Mouse (Mus musculus): ENCODE data around the gene Fbxo24. TPM values are rescaled to one million over a fixed set of nuclear protein-coding genes. Genes with fewer than 3 reads are reported as not detected.
A peak's percentile ranks its signal among the peaks of the same experiment; 100 is the strongest.

Fbxo24 gene
- polyA plus RNA-seq, 1 experiment from 2014 or later = 0.13 TPM

GRCm38 (mm10) chr5:137654746-137655145 lies 25.9 kb upstream of the Fbxo24 start:
- H3K9me3 ChIP-seq = no peaks in the 10 kb centered on the region
- H3K27ac ChIP-seq = no peak overlapping the region
- H3K9ac ChIP-seq = no peak overlapping the region
- H3K36me3 ChIP-seq = peaks cover 17% of the 10 kb centered on the region
- no peak overlapping the region for H3K4me3 ChIP-seq (replicated peaks)
- no peak overlapping the region for H3K4me2 ChIP-seq
- peaks cover 11% of the 10 kb centered on the region for H3K4me1 ChIP-seq
- no peaks in the 10 kb centered on the region for H3K27me3 ChIP-seq (replicated peaks)
- 72% methylated on average over 6 of the region's 7 CpGs for WGBS
- ATAC-seq (ENCODE audit: insufficient read depth, low FRiP score, low read depth) = no peak

- Histone ChIP-seq H3K9me3 (no peaks in the 10 kb centered on the region), H3K4me2 (no peak overlapping the region), H3K4me3 (replicated peaks) (no peak overlapping the region), H3K4me1 (peaks cover 18% of the 10 kb centered on the region), H3K27ac (no peak overlapping the region), H3K27me3 (replicated peaks) (no peaks in the 10 kb centered on the region), H3K36me3 (peaks cover 9% of the 10 kb centered on the region; the same call in 1 of the 2 replicates), H3K9ac (no peak overlapping the region)
- WGBS = 88% methylated on average over 10 of the region's 10 CpGs
- no peak for ATAC-seq (ENCODE audit: insufficient read depth, low FRiP score, low read depth)
Observed at GRCm38 (mm10) chr5:137653366-137653765, 24.6 kb upstream of the Fbxo24 start.

- no peak overlapping the region for H3K4me2 ChIP-seq
- no peak overlapping the region for H3K4me3 ChIP-seq (replicated peaks)
- no peak overlapping the region for H3K9ac ChIP-seq
- 0 out of 2 replicates have a peak, but pooled peaks have one; percentile 41 for ATAC-seq (ENCODE audit: insufficient read depth, low FRiP score, low read depth)
- H3K27ac ChIP-seq = no peak overlapping the region
- H3K4me1 ChIP-seq = peaks cover 17% of the 10 kb centered on the region
- peaks cover 7% of the 10 kb centered on the region; the same call in 1 of the 2 replicates for H3K36me3 ChIP-seq
- no peaks in the 10 kb centered on the region for H3K9me3 ChIP-seq
- 18% methylated on average over 3 of the region's 3 CpGs for WGBS
- H3K27me3 ChIP-seq (replicated peaks) = no peaks in the 10 kb centered on the region
Observed at GRCm38 (mm10) chr5:137652474-137652873, 23.7 kb upstream of the Fbxo24 start.

- Histone ChIP-seq H3K4me3 (replicated peaks) (no peak overlapping the region), H3K27me3 (replicated peaks) (peaks cover 15% of the 10 kb centered on the region), H3K36me3 (peaks cover 7% of the 10 kb centered on the region; the same call in 1 of the 2 replicates), H3K4me1 (peaks cover 21% of the 10 kb centered on the region), H3K4me2 (peak overlapping the region; percentile 42), H3K27ac (peak overlapping the region; percentile 63; the same call in 1 of the 2 replicates), H3K9me3 (no peaks in the 10 kb centered on the region), H3K9ac (no peak overlapping the region)
- 15% methylated on average over 18 of the region's 18 CpGs for WGBS
- ATAC-seq (ENCODE audit: insufficient read depth, low FRiP score, low read depth) = peak; percentile 61
Observed at GRCm38 (mm10) chr5:137649669-137650571, 21.1 kb upstream of the Fbxo24 start.

- peaks cover 21% of the 10 kb centered on the region for H3K4me1 ChIP-seq
- no peak overlapping the region for H3K4me3 ChIP-seq (replicated peaks)
- peak overlapping the region; percentile 63; the same call in 1 of the 2 replicates for H3K27ac ChIP-seq
- no peaks in the 10 kb centered on the region for H3K9me3 ChIP-seq
- peaks cover 7% of the 10 kb centered on the region; the same call in 1 of the 2 replicates for H3K36me3 ChIP-seq
- H3K4me2 ChIP-seq = no peak overlapping the region
- WGBS = 36% methylated on average over 4 of the region's 4 CpGs
- no peak for ATAC-seq (ENCODE audit: insufficient read depth, low FRiP score, low read depth)
- H3K9ac ChIP-seq = no peak overlapping the region
- H3K27me3 ChIP-seq (replicated peaks) = peaks cover 18% of the 10 kb centered on the region
Observed at GRCm38 (mm10) chr5:137649251-137649650, 20.4 kb upstream of the Fbxo24 start.

GRCm38 (mm10) chr5:137647827-137648601 lies 19.2 kb upstream of the Fbxo24 start:
- ATAC-seq (ENCODE audit: insufficient read depth, low FRiP score, low read depth) = no peak
- Histone ChIP-seq H3K9ac (no peak overlapping the region), H3K4me2 (no peak overlapping the region), H3K4me1 (peaks cover 21% of the 10 kb centered on the region), H3K9me3 (no peaks in the 10 kb centered on the region), H3K36me3 (peaks cover 7% of the 10 kb centered on the region; the same call in 1 of the 2 replicates), H3K27me3 (replicated peaks) (peaks cover 26% of the 10 kb centered on the region), H3K27ac (no peak overlapping the region), H3K4me3 (replicated peaks) (no peak overlapping the region)
- 38% methylated on average over 9 of the region's 9 CpGs for WGBS

GRCm38 (mm10) chr5:137645652-137646091 lies 16.9 kb upstream of the Fbxo24 start, which contains the start of gene Irs3:
TSS of gene Irs3 (minus strand) at chr5:137645714.
- Histone ChIP-seq H3K9me3 (no peaks in the 10 kb centered on the region), H3K4me1 (peaks cover 21% of the 10 kb centered on the region), H3K36me3 (peaks cover 21% of the 10 kb centered on the region), H3K4me2 (peak within 1 kb of the TSS; percentile 56), H3K4me3 (replicated peaks) (peak within 1 kb of the TSS; percentile 24), H3K27me3 (replicated peaks) (peaks cover 26% of the 10 kb centered on the region), H3K9ac (no peak within 1 kb of the TSS), H3K27ac (no peak within 1 kb of the TSS)
- ATAC-seq (ENCODE audit: insufficient read depth, low FRiP score, low read depth) = no peak
- WGBS = 22% methylated on average over 11 of the region's 11 CpGs

- peaks cover 20% of the 10 kb centered on the region for H3K4me1 ChIP-seq
- no peak for ATAC-seq (ENCODE audit: insufficient read depth, low FRiP score, low read depth)
- H3K9ac ChIP-seq = no peak overlapping the region
- peaks cover 26% of the 10 kb centered on the region for H3K36me3 ChIP-seq
- H3K4me2 ChIP-seq = peak overlapping the region; percentile 56
- WGBS = 6% methylated on average over 44 of the region's 44 CpGs
- H3K27ac ChIP-seq = no peak overlapping the region
- peaks cover 26% of the 10 kb centered on the region for H3K27me3 ChIP-seq (replicated peaks)
- H3K4me3 ChIP-seq (replicated peaks) = peak overlapping the region; percentile 24
- H3K9me3 ChIP-seq = no peaks in the 10 kb centered on the region
Observed at GRCm38 (mm10) chr5:137645091-137645651, 16.4 kb upstream of the Fbxo24 start.

- H3K9me3 ChIP-seq = no peaks in the 10 kb centered on the region
- H3K9ac ChIP-seq = no peak overlapping the region
- peaks cover 33% of the 10 kb centered on the region for H3K36me3 ChIP-seq
- no peak overlapping the region for H3K4me3 ChIP-seq (replicated peaks)
- ATAC-seq (ENCODE audit: insufficient read depth, low FRiP score, low read depth) = no peak
- peaks cover 13% of the 10 kb centered on the region for H3K4me1 ChIP-seq
- no peak overlapping the region for H3K4me2 ChIP-seq
- peaks cover 26% of the 10 kb centered on the region for H3K27me3 ChIP-seq (replicated peaks)
- 51% methylated on average over 19 of the region's 19 CpGs for WGBS
- no peak overlapping the region for H3K27ac ChIP-seq
Observed at GRCm38 (mm10) chr5:137644484-137644883, 15.7 kb upstream of the Fbxo24 start.

- H3K27ac ChIP-seq = no peak overlapping the region
- no peak overlapping the region for H3K4me2 ChIP-seq
- WGBS = 37% methylated on average over 4 of the region's 4 CpGs
- peaks cover 26% of the 10 kb centered on the region for H3K27me3 ChIP-seq (replicated peaks)
- ATAC-seq (ENCODE audit: insufficient read depth, low FRiP score, low read depth) = no peak
- H3K36me3 ChIP-seq = peaks cover 41% of the 10 kb centered on the region
- H3K9ac ChIP-seq = no peak overlapping the region
- H3K4me3 ChIP-seq (replicated peaks) = no peak overlapping the region
- H3K4me1 ChIP-seq = peaks cover 9% of the 10 kb centered on the region; the same call in 1 of the 2 replicates
- H3K9me3 ChIP-seq = no peaks in the 10 kb centered on the region
Observed at GRCm38 (mm10) chr5:137642886-137643285, 14.1 kb upstream of the Fbxo24 start.

- peaks cover 9% of the 10 kb centered on the region; the same call in 1 of the 2 replicates for H3K4me1 ChIP-seq
- no peak for ATAC-seq (ENCODE audit: insufficient read depth, low FRiP score, low read depth)
- H3K27ac ChIP-seq = no peak within 1 kb of the TSS
- H3K4me2 ChIP-seq = no peak within 1 kb of the TSS
- no peaks in the 10 kb centered on the region for H3K9me3 ChIP-seq
- peaks cover 59% of the 10 kb centered on the region for H3K36me3 ChIP-seq
- no peak within 1 kb of the TSS for H3K9ac ChIP-seq
- peaks cover 23% of the 10 kb centered on the region for H3K27me3 ChIP-seq (replicated peaks)
- 85% methylated on average over 19 of the region's 19 CpGs for WGBS
- no peak within 1 kb of the TSS for H3K4me3 ChIP-seq (replicated peaks)
Observed at GRCm38 (mm10) chr5:137641054-137641453, 12.3 kb upstream of the Fbxo24 start, which contains the start of gene Sap25. TSS of gene Sap25 (plus strand) at chr5:137641334.
